Mouse (Mus musculus): ENCODE measurements around the gene Kdm6b.
A peak's percentile ranks its signal among the peaks of the same experiment; 100 is the strongest.

Kdm6b gene

GRCm38 (mm10) chr11:69364910-69365309 is 48.6 kb downstream of the Kdm6b start:
- DNase-seq, result peak; percentile 94

GRCm38 (mm10) chr11:69364376-69364775 is 49.1 kb downstream of the Kdm6b start:
- no peak for DNase-seq

- no peak for DNase-seq
Observed at GRCm38 (mm10) chr11:69362479-69362878, 51.0 kb downstream of the Kdm6b start.

- DNase-seq, result no peak
Observed at GRCm38 (mm10) chr11:69362021-69362420, 51.5 kb downstream of the Kdm6b start.

- DNase-seq, result no peak
Observed at GRCm38 (mm10) chr11:69357690-69358089, 55.8 kb downstream of the Kdm6b start.

- DNase-seq, result no peak
Observed at GRCm38 (mm10) chr11:69356544-69356943, 56.9 kb downstream of the Kdm6b start.

Measured in cerebellum, adult 9-11 months (tissue).